Mouse (Mus musculus) R1 (cell line): ENCODE measurements at regions not wholly inside any gene's neighbourhood (a gene's known extent, or its start where the extent isn't known, plus 50 kb on each side); places are given as distances from the start of the nearest gene placed in this dataset.
A peak's percentile ranks its signal among the peaks of the same experiment; 100 is the strongest.

Experiments
- DNase-seq: peaks from one replicate; pipeline ENCODE4 v3.0.0-alpha.2; 2018; ENCODE audit warnings: low read depth, low spot score

GRCm38 (mm10) chr17:80891656-80892055 is 52.8 kb upstream of the Tmem178 start:
- no peak for DNase-seq

DNA sequence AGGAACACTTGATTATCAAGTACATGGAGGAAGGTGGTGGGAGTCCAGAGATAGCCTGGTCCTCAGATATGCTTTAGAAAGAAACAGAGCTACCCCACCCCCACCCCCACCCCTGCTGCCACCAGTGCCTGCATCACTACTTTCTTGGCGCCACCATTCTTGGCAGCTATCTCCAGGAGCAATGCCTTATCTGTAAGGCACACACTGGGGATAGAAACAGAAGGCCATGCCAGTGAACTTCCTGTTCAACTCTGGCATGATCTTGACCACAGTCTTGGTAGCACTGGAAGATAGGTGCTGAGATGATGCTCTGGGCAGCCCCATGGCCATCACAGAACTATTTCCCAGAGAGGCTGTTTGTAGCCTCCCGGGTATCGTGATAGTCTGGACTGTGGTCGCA is 55.3 kb upstream of the Tmem178 start:
- no peak for DNase-seq

DNA sequence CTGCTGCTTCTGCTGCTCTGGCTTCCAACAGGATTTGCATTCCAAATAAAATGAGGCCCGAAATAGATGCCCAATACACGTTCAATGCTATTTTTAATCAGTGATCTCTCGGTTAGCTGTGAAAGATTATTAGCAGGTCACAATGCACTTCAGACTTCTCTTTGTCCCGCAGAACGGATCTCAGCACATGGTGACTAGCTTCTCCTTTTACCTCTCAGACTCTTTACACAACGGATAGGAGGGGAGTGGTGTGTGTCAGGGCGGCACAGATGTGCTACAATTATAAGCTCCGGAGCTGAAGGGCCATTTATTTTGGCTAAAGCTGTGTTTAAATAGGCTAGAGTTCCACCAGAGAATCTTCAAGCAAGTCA is 56.7 kb upstream of the Tmem178 start:
- DNase-seq: no peak

GRCm38 (mm10) chr17:80887021-80887748 is 57.2 kb upstream of the Tmem178 start:
- no peak for DNase-seq

- no peak for DNase-seq
Measured at GRCm38 (mm10) chr17:80886211-80886701, 58.2 kb upstream of the Tmem178 start.

- DNase-seq: no peak
Measured at GRCm38 (mm10) chr17:80885706-80886105, 58.7 kb upstream of the Tmem178 start.

DNA sequence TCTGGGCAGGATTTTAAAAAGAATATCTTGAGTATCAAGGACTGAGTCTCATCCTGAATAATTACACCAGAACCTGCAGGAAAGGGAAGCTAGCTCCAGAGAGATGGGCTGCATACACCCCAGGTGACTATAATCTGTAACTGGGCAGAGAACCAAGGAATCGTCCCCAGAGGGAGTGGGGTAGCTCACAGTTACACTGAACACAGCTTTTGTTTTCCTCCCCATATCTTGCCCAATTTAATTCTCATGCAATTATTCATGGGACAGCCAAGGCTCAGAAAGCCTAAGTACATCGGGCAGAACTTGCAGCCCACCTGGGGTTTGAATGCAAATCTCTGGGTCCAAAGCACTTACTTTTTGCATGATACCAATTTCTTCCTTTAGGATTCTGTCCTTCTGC is 59.5 kb upstream of the Tmem178 start:
- DNase-seq: peak; percentile 58

DNA sequence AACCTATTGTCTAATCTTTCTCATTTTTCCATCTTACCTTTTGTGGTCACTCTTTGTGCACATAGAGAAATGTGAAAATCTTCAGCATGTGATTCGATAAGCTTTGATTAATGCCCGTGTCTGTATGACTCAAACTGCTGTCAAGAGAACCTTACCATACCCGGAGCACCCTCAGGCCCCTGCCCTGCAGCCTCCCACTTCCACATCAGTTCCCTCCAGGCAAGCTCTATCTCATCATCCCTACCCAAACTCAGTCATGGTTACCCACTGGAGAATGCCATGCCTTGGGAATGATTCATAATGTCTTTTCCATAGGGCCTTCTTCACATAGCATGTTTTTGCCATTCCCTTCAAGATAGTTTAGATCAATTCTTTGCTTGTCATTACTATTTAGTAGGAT is 62.0 kb upstream of the Tmem178 start:
- DNase-seq: no peak

GRCm38 (mm10) chr17:80880325-80880724 is 64.1 kb upstream of the Tmem178 start:
- DNase-seq: no peak

DNA sequence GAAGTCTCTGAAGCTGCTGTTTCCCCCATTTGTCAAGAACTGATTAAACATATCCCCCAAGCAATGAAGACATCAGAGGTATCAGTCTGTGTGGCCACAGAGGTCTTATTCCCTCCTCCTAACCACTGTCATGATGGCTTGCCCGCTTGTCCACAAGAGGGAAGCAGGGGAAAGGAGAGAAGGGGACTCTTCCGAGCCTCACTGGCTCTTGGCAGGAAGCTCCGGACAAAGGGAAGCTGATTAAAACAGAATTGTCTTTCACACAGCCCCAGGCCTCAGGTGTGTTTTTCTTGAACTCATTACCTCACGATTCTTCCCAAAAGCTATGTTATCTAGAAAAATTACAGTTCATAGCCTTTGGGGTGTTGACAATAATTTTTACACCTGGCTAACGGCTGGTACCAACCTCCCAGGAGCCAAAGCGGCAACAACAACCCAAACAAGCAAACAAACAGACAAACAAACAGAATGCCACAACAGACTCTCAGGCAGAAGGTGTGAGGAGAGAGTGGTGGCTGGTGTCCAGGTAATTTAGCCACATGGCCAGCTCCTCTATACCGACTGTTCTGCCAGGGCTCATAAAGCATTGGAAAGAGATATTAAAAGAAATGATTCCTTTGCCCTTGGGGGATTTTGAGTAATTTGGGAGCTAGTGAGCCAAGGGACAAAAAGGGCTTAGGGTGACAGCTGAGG is 68.9 kb upstream of the Tmem178 start:
- DNase-seq: no peak

DNA sequence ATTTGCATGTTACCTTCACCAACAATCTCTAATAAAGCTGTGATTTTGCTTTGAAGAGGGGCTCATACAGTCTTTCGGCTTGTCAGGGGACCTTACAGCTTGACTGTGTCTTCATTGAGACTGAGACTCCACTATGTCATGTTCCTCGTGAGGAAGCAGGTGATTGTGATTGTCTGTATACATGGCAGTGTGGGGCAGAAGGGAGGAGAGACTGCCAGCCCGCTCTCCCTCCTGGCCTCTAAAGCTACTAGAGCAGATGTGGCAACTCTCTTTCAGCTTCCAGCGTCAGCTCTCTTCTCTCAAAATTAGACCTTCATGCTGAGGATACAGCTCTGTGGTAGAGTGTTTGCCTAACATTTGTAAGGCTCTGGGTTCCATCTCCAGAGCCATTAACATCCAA is 73.5 kb upstream of the Tmem178 start:
- DNase-seq: no peak

DNA sequence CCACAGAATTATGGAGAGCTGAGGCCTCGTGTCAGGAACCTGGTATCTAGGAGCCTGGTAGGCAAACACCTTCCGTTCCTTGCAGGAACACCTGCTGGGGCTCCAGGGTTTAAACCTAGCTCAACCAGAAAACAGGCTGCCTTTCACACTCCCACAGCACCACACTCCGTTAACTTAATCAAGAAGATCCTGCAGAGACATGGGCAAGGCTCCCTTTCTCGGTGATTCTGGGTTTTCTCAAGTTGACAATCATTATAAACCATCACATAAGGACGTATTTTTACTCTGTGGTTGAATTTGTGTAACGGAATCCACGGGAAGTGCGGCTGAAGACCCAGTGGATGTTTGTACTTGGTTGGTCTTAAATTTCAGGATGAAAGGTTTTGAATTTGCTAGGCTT is 82.1 kb upstream of the Tmem178 start:
- no peak for DNase-seq

- peak; percentile 70 for DNase-seq
Measured at GRCm38 (mm10) chr17:80846996-80847810, 97.2 kb upstream of the Tmem178 start.

DNA sequence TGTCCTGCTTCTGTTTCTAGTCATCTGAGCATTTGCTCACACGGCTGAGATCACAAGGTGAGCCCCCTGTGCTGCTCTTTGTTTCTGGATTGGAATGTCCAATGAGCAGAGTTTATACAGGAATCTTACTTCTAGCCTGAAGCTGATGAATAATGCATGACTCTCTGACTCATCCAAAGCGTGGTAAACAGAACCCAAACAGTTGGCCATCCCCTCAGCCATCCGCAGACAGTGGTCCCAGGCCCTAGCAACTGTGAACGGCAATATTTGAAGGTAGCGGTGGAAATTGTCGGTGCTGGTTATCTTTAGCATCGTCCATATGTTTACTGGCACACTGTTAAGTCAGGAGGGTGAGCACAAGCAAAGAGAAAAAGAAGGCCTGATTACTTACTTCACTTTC is 99.1 kb upstream of the Tmem178 start:
- peak; percentile 31 for DNase-seq

DNA sequence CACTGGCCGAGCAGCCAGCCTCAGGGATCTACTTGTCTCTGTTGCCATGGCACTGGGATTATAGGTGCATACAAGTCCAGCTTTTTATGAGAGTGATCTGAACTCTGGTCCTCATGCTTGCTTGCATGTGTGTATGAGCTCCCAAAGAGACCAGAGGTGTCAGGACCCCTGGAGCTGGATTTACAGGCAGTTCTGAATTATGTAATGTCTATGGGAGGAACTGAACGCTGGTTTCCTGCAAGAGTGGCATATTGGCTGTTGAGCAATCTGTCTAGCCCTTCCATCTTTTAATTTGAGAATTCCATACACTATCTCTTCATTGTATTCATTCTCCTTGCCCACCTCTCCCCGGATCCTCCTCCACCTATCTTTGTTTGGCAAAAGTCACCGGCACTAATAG is 102.5 kb upstream of the Tmem178 start:
- DNase-seq: no peak

DNA sequence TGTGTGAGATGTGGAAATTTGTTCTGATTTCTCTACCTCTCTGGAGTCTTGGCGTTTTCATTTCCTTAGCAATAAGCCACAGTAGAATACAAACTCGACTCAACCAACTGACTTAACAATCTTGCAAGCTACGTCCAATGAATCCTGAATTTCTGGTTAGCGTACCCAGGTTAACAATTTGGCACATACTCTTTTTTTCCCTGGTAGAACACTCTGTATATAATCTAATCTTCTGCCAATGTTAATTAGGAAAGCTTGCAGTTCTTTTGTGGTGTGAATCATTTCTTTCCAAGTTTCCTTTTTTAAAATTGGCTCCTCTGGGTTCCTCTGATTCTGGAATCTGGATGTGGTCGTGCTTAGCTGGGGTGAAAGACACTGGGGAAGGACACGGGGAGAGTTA is 103.5 kb upstream of the Tmem178 start:
- no peak for DNase-seq

GRCm38 (mm10) chr17:80840452-80840851 is 104.0 kb upstream of the Tmem178 start:
- no peak for DNase-seq

GRCm38 (mm10) chr17:80834701-80835100 is 106.4 kb upstream of the Map4k3 start:
- no peak for DNase-seq

- no peak for DNase-seq
Measured at GRCm38 (mm10) chr17:80834176-80834517, 105.9 kb upstream of the Map4k3 start.

DNA sequence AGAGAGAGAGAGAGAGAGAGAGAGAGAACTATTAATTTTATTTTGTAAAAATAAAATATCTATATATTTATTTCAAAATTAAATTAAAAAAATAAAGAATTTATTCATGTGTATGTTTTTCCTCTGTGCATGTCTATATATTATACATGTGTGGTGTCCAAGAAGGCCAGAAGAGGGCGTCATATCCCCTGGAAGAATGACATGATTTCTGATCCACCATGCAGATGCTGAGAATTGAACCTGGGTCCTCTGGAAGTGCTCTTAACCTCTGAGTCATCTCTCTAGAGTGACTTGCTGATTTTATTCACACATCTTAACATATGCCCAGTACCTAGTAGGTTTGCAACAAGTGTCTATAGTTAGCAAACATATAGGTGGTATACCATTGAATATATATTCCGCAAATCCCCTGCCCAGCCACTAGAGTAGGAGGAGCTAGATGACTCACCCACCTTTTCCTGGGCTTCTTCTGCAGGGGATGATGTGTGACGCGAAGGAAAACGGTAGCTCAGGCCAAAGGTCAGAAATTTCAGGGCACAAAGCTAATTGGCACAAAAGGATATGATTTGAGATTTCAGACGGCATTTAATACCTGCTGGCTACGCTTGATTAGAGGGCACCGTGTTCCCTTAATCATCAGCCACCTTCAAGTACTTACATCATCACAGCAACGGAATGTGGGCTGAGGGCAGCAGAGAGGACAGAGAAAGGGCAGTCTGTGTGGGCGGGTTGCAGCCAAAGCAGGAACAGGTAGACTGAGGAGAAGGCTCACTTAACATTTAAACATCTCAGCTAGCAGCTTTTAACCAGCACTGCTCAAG is 105.3 kb upstream of the Map4k3 start:
- DNase-seq: peak; percentile 55

DNA sequence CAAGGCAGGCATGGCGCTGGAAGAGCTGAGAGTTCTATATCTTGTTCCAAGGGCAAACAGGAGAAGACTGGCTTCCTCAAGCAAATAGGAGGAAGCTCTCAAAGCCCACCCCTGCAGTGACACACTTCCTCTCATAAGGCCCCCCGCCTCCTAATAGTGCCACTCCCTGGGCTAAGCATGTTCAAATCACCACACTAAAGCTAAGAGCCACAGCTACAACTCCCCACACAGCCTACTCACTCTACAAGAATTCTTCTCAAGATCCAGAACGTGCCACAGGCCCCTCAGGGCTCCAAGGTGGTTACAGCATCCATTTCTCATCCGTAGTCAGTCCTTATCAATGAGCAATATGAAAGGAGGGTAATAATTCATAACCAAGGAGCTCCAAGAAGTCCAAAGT is 103.4 kb upstream of the Map4k3 start:
- no peak for DNase-seq

DNA sequence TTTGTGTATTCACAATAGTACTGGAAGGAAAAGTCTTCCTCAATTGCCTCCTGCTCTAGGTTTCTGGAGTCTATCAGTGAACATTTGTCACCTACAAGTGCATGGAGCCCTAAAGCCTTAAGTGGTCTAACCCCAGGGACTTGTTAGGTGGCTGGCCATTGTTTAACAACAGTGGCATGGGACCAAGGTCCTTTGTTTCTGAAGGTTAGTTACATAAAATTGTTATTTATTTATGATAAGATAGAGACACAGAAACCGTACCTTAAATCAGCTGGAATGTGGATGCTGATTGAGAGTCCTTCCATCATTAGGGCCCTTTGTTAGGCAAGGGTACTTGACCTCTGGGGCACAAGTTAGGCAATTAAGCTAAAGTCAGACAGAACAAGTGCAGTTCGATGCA is 99.6 kb upstream of the Map4k3 start:
- no peak for DNase-seq
